Mouse (Mus musculus) CH12.LX (cell line): Measurements from ENCODE around the gene Adcy5. TPM values are rescaled to one million over a fixed set of nuclear protein-coding genes. Genes with fewer than 3 reads are reported as not detected.

Source experiments
- DNase-seq: peaks from one replicate; pipeline ENCODE4 v3.0.0-alpha.2; 2013; ENCODE audit errors: extremely low read depth
- H3K27ac ChIP-seq: 2 replicates; pipeline ENCODE4 v1.5.1; 2012; ENCODE audit warnings: low read depth, mild to moderate bottlenecking, control low read depth, moderate library complexity; ENCODE audit not compliant: insufficient read depth
- H3K27me3 ChIP-seq: replicated peaks from 2 replicates; pipeline ENCODE3; 2012; ENCODE audit warnings: inconsistent platforms
- H3K36me3 ChIP-seq, 2 experiments: replicated peaks in 1 of 2; 2 replicates each; pipeline versions ENCODE3 to v1.6.1; 2012; ENCODE audit warnings: inconsistent platforms in 1 of 2, low read length in 1 of 2, mild to moderate bottlenecking in 1 of 2, mixed read lengths in 1 of 2, moderate library complexity in 1 of 2; ENCODE audit not compliant: control insufficient read depth in 1 of 2, insufficient read depth in 1 of 2
- H3K4me1 ChIP-seq, 2 experiments: 2 replicates each; pipeline ENCODE4 v1.6.1; 2012; ENCODE audit warnings: inconsistent platforms in 1 of 2, moderate library complexity in 1 of 2; ENCODE audit not compliant: insufficient read depth in 2 of 2, control insufficient read depth in 1 of 2
- H3K4me2 ChIP-seq: 2 replicates; pipeline ENCODE4 v1.6.1; 2012; ENCODE audit warnings: low read depth, mild to moderate bottlenecking, control low read depth; ENCODE audit not compliant: poor library complexity, insufficient read depth, severe bottlenecking
- H3K4me3 ChIP-seq, 3 experiments: fragments of 150-350 bp in 1 of 3; sonication (generic) in 1 of 3; replicated peaks in 1 of 3; 2 replicates each; pipeline versions ENCODE3 to v1.5.1; 2011 to 2012; ENCODE audit warnings: low read depth in 2 of 3, low read length in 2 of 3, mild to moderate bottlenecking in 2 of 3, moderate library complexity in 2 of 3, control low read depth in 1 of 3, improper control_type of control experiment in 1 of 3, inconsistent platforms in 1 of 3, mixed read lengths in 1 of 3; ENCODE audit not compliant: poor library complexity in 1 of 3
- H3K79me2 ChIP-seq: replicated peaks from 2 replicates; pipeline ENCODE4 v1.6.1; 2012; ENCODE audit warnings: mild to moderate bottlenecking, moderate library complexity; ENCODE audit not compliant: control insufficient read depth, poor library complexity, insufficient read depth, severe bottlenecking; ENCODE audit errors: extremely low read depth
- H3K9ac ChIP-seq: 2 replicates; pipeline ENCODE4 v1.6.1; 2012; ENCODE audit warnings: low read depth, mild to moderate bottlenecking, control low read depth, moderate library complexity; ENCODE audit not compliant: insufficient read depth
- H3K9me3 ChIP-seq: replicated peaks from 2 replicates; pipeline ENCODE3; 2012; ENCODE audit warnings: low read length, inconsistent platforms, mixed read lengths
- BHLHE40 ChIP-seq: IDR thresholded peaks from 2 replicates; pipeline ENCODE4 v1.6.1; 2011; ENCODE audit warnings: mild to moderate bottlenecking, low read depth, low read length, improper control_type of control experiment
- CHD2 ChIP-seq: IDR thresholded peaks from 2 replicates; pipeline ENCODE4 v1.6.1; 2011; ENCODE audit warnings: low read length, improper control_type of control experiment
- ELF1 ChIP-seq: IDR thresholded peaks from 2 replicates; pipeline ENCODE4 v1.6.1; 2014; ENCODE audit warnings: low read depth, mild to moderate bottlenecking, inconsistent platforms, low read length, improper control_type of control experiment
- ETS1 ChIP-seq: conservative IDR thresholded peaks from 2 replicates; pipeline ENCODE4 v1.6.1; 2012; ENCODE audit warnings: low read depth, mild to moderate bottlenecking, inconsistent platforms, low read length, improper control_type of control experiment, moderate library complexity
- IRF4 ChIP-seq: IDR thresholded peaks from 2 replicates; pipeline ENCODE4 v1.6.1; 2014; ENCODE audit warnings: low read depth, mild to moderate bottlenecking, inconsistent platforms, low read length, improper control_type of control experiment
- KAT2A ChIP-seq: IDR thresholded peaks from 2 replicates; pipeline ENCODE4 v1.6.1; 2012; ENCODE audit warnings: low read length, improper control_type of control experiment, inconsistent platforms; ENCODE audit not compliant: insufficient replicate concordance
- MAZ ChIP-seq: IDR thresholded peaks from 2 replicates; pipeline ENCODE4 v1.6.1; 2012; ENCODE audit warnings: low read depth, mild to moderate bottlenecking, inconsistent platforms, low read length, improper control_type of control experiment, moderate library complexity
- MEF2A ChIP-seq: IDR thresholded peaks from 2 replicates; pipeline ENCODE4 v1.6.1; 2014; ENCODE audit warnings: low read depth, mild to moderate bottlenecking, inconsistent platforms, low read length, improper control_type of control experiment, borderline replicate concordance
- MXI1 ChIP-seq: IDR thresholded peaks from 2 replicates; pipeline ENCODE4 v1.6.1; 2011; ENCODE audit warnings: mild to moderate bottlenecking, low read depth, low read length, improper control_type of control experiment
- NRF1 ChIP-seq: IDR thresholded peaks from 2 replicates; pipeline ENCODE4 v1.6.1; 2014; ENCODE audit warnings: low read depth, mild to moderate bottlenecking, inconsistent platforms, low read length, improper control_type of control experiment, moderate library complexity
- SIN3A ChIP-seq: IDR thresholded peaks from 2 replicates; pipeline ENCODE4 v1.6.1; 2012; ENCODE audit warnings: low read length, improper control_type of control experiment, inconsistent platforms
- TCF12 ChIP-seq: IDR thresholded peaks from 2 replicates; pipeline ENCODE4 v1.6.1; 2014; ENCODE audit warnings: low read depth, mild to moderate bottlenecking, inconsistent platforms, low read length, improper control_type of control experiment
- USF2 ChIP-seq: conservative IDR thresholded peaks from 2 replicates; pipeline ENCODE4 v1.6.1; 2011; ENCODE audit warnings: low read depth, low read length, improper control_type of control experiment
- ZKSCAN1 ChIP-seq: IDR thresholded peaks from 2 replicates; pipeline ENCODE4 v1.6.1; 2012; ENCODE audit warnings: low read depth, inconsistent platforms, low read length, improper control_type of control experiment, borderline replicate concordance
- ZMIZ1 ChIP-seq: IDR thresholded peaks from 2 replicates; pipeline ENCODE4 v1.6.1; 2012; ENCODE audit warnings: low read depth, mild to moderate bottlenecking, inconsistent platforms, low read length, improper control_type of control experiment
- dilution Hi-C: fragments of 300-500 bp; cut with MboI; formaldehyde crosslinking; loops from 2 replicates; pipeline ENCODE4 v1.14.3; 2020; ENCODE audit warnings: low sequenced_read_pairs; ENCODE audit not compliant: extremely low pct_unique_long_range_greater_than_20kb, extremely low pct_ligation_motif_present
- in situ Hi-C: fragments of 300-500 bp; cut with MboI; formaldehyde crosslinking; loops from 3 replicates; pipeline ENCODE4 v1.14.3; 2019; ENCODE audit warnings: low sequenced_read_pairs, low pct_ligation_motif_present, low pct_unique_long_range_greater_than_20kb, mixed read lengths
- polyA plus RNA-seq: library from polyadenylated mRNA; unstranded; fragments of >175 nt; gene quantifications from 2 replicates; pipeline ENCODE4 v1.2.1, GENCODE M21; 2012; ENCODE audit warnings: low read depth; ENCODE audit not compliant: insufficient read length
- total RNA-seq, 2 experiments: library from RNA; depleted of rRNA; stranded (reverse); fragments of 300-350 nt in 1 of 2; fragments of >200 nt in 1 of 2; gene quantifications; 2 replicates each; pipeline ENCODE4 v1.2.3; 2012 to 2014

The Adcy5 gene
- total and polyA plus RNA-seq, 3 experiments, result 0.04 TPM; not detected in 2

DNA sequence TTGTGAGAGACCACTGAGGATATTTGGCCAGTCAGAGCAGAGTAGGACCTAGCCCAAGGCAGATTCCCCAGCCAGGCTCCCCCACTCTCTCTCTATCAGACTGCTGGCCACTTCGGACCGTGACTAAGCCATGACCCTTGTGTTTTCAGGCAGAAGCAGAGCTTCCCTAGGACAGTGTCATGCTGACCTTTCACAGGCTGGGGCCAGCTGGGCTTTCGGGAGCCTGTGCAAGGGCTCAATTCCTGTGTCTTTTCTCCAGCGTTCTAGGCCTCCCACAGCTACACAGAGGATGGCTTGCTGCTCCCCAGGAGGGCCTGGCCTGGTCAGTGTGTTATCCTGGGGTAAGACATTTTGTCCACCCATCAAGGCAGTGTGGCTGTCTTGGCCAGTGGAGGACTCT is 66.9 kb downstream of the Adcy5 start:
- TF ChIP-seq ZMIZ1, result no peak
- TF ChIP-seq ETS1, result no peak
- no peak for TF ChIP-seq ELF1
- TF ChIP-seq TCF12, result no peak
- TF ChIP-seq SIN3A, result no peak
- no peak for TF ChIP-seq IRF4
- TF ChIP-seq CHD2, result no peak
- TF ChIP-seq MAZ, result no peak
- TF ChIP-seq USF2, result no peak
- no peak for TF ChIP-seq BHLHE40
- TF ChIP-seq ZKSCAN1, result no peak
- TF ChIP-seq MEF2A, result no peak
- TF ChIP-seq MXI1, result no peak
- no peak for TF ChIP-seq NRF1
- TF ChIP-seq KAT2A, result no peak
- no peak overlapping the region for H3K9ac ChIP-seq
- H3K9me3 ChIP-seq, result no peaks in the 10 kb centered on the region
- dilution Hi-C loops, result no loop called here
- H3K4me1 ChIP-seq, result no peaks in the 10 kb centered on the region
- H3K36me3 ChIP-seq, result no peaks in the 10 kb centered on the region
- no peak for DNase-seq
- H3K27ac ChIP-seq, result no peak overlapping the region
- in situ Hi-C loops, result no loop called here
- H3K27me3 ChIP-seq, result peaks cover 99% of the 10 kb centered on the region
- no peaks in the 10 kb centered on the region for H3K79me2 ChIP-seq
- no peak overlapping the region for H3K4me3 ChIP-seq
- H3K4me2 ChIP-seq, result no peak overlapping the region

DNA sequence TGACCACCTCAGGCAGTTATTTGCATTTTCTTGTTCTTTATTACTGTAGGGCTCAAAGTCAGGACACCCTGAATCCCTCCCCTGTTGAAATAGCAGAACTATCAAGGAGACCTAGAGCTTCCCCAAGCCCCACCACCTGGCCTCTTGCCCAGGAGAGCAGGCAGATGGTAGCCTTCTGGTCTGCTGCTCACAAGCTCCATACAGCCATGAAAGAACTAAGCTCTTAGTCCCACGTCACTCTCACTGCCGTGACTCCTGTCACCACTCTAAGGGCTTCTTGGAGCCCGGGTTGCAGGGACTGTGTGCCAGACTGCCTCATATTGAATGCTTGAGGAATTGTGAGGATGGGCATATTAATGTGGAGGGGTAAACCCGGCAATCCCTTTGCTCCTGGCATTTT is 69.3 kb downstream of the Adcy5 start:
- Histone ChIP-seq H3K4me1 (no peaks in the 10 kb centered on the region), H3K36me3 (no peaks in the 10 kb centered on the region), H3K9me3 (no peaks in the 10 kb centered on the region), H3K9ac (no peak overlapping the region), H3K27ac (no peak overlapping the region), H3K27me3 (peaks cover 100% of the 10 kb centered on the region), H3K4me3 (no peak overlapping the region), H3K4me2 (no peak overlapping the region), H3K79me2 (no peaks in the 10 kb centered on the region)
- in situ Hi-C loops, result no loop called here
- dilution Hi-C loops, result no loop called here
- DNase-seq, result no peak
- TF ChIP-seq MAZ, result no peak

DNA sequence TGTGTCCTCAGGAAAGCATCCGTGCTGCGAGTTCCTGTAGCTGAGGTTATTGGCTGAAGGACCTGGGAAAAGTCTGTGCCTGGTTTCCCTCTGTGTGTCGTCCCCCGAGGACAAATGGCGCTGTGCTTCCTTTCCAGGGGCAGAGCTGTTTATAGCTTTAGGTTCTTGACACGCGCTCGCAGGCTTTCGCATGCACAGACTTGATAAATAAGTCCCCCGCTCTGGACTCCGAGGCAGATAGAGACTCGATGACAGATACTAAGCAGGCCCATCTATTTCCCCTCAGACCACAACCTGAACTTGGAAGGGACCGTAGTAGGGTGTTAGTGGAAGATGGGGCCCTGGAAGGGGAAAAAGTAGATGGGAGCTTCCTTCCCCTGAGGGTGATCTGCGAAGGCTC is 70.0 kb downstream of the Adcy5 start:
- Histone ChIP-seq H3K9me3 (no peaks in the 10 kb centered on the region), H3K36me3 (no peaks in the 10 kb centered on the region), H3K4me2 (no peak overlapping the region), H3K27me3 (peaks cover 100% of the 10 kb centered on the region), H3K9ac (no peak overlapping the region), H3K4me1 (peaks cover 0 to 5% of the 10 kb centered on the region in 2 experiments; a peak in 2 of 4 replicates), H3K4me3 (no peak overlapping the region), H3K79me2 (no peaks in the 10 kb centered on the region), H3K27ac (no peak overlapping the region)
- dilution Hi-C loops (no loop called here), in situ Hi-C loops (no loop called here)
- TF ChIP-seq USF2, result no peak
- no peak for DNase-seq
